Mouse (Mus musculus): ENCODE measurements around the gene Wdr60.

DNA sequence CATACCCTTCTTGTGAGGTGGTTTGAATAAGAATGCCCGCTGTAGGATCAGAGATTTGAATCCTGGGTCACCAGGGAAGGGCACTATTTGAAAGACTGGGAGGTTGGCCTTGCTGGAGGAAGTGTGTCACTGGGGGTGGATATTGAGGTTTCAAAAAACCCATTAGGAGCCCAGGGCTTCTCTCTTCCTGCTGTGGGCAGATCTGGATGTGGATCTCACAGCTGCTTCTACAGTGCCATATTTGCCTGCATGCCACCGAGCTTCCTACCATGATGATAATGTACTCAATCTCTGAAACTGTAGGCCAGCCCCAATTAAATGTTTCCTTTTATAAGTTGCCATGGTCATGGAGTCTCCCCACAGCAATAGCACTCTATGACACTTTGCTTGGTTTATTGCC is 16.4 kb upstream of the Wdr60 start:
- no peak for TF ChIP-seq CTCF (IDR thresholded peaks at IDR 0.05; ENCODE audit: borderline replicate concordance, control insufficient read depth, extremely low read depth, insufficient read depth, low read length, poor library complexity)
- TF ChIP-seq POLR2A (IDR thresholded peaks at IDR 0.05; ENCODE audit: control insufficient read depth, extremely low read depth, insufficient read depth, low read length, poor library complexity) = no peak
